Mouse (Mus musculus) ES-E14 (cell line): ENCODE measurements around the gene Clcnkb.

Source experiments
- MAFK ChIP-seq: IDR thresholded peaks from 2 replicates; pipeline ENCODE4 v1.6.1; 2014; ENCODE audit warnings: mild to moderate bottlenecking, low read depth, low read length, inconsistent platforms; ENCODE audit not compliant: insufficient read depth
- ZNF384 ChIP-seq: IDR thresholded peaks from 2 replicates; pipeline ENCODE4 v1.6.1; 2012; ENCODE audit warnings: low read depth, low read length, inconsistent platforms

GRCm38 (mm10) chr4:141461088-141461487, 45.3 kb upstream of the Clcnkb start:
- TF ChIP-seq ZNF384 = no peak
- TF ChIP-seq MAFK = no peak
